Mouse (Mus musculus) MEL (cell line): ENCODE data around the gene Atg2a.

Experiments
- CTCF ChIP-seq, 3 experiments: IDR thresholded peaks in 2 of 3; conservative IDR thresholded peaks in 1 of 3; 2 replicates each; pipeline ENCODE4 v1.5.1; 2011 to 2012; ENCODE audit warnings: low read length in 3 of 3, low read depth in 2 of 3, mild to moderate bottlenecking in 2 of 3, improper control_type of control experiment in 1 of 3, inconsistent platforms in 1 of 3, mixed read lengths in 1 of 3, moderate library complexity in 1 of 3; ENCODE audit not compliant: control insufficient read depth in 1 of 3, insufficient read depth in 1 of 3, poor library complexity in 1 of 3, severe bottlenecking in 1 of 3
- EP300 ChIP-seq, 2 experiments: IDR thresholded peaks; 2 replicates each; pipeline ENCODE4 v1.6.1; 2011; ENCODE audit warnings: improper control_type of control experiment in 2 of 2, low read length in 2 of 2, low read depth in 1 of 2, mild to moderate bottlenecking in 1 of 2
- GATA1 ChIP-seq: IDR thresholded peaks from 2 replicates; pipeline ENCODE4 v1.6.1; 2011; ENCODE audit warnings: low read depth, low read length, improper control_type of control experiment
- HCFC1 ChIP-seq: IDR thresholded peaks from 2 replicates; pipeline ENCODE4 v1.6.1; 2012; ENCODE audit warnings: low read depth, mild to moderate bottlenecking, inconsistent platforms, low read length, improper control_type of control experiment, moderate library complexity
- MAFK ChIP-seq: IDR thresholded peaks from 2 replicates; pipeline ENCODE4 v1.6.1; 2011; ENCODE audit warnings: low read depth, mild to moderate bottlenecking, low read length, improper control_type of control experiment, borderline replicate concordance
- MEF2A ChIP-seq: IDR thresholded peaks from 2 replicates; pipeline ENCODE4 v1.6.1; 2014; ENCODE audit warnings: low read depth, mild to moderate bottlenecking, inconsistent platforms, low read length, improper control_type of control experiment; ENCODE audit not compliant: poor library complexity, insufficient replicate concordance, severe bottlenecking; ENCODE audit errors: extremely low read depth
- MYC ChIP-seq: IDR thresholded peaks from 2 replicates; pipeline ENCODE4 v1.6.1; 2011; ENCODE audit warnings: low read depth, mild to moderate bottlenecking, low read length, improper control_type of control experiment, moderate library complexity
- NELFE ChIP-seq: IDR thresholded peaks from 2 replicates; pipeline ENCODE4 v1.6.1; 2011; ENCODE audit warnings: low read depth, low read length, improper control_type of control experiment
- NRF1 ChIP-seq: IDR thresholded peaks from 2 replicates; pipeline ENCODE4 v1.6.1; 2014; ENCODE audit warnings: low read depth, mild to moderate bottlenecking, inconsistent platforms, low read length, improper control_type of control experiment, moderate library complexity; ENCODE audit not compliant: poor library complexity, insufficient read depth, severe bottlenecking
- POLR2A ChIP-seq, 2 experiments: IDR thresholded peaks; 2 replicates each; pipeline ENCODE4 v1.6.1; 2011 to 2012; ENCODE audit warnings: low read length in 2 of 2, mild to moderate bottlenecking in 2 of 2, control low read depth in 1 of 2, improper control_type of control experiment in 1 of 2, low read depth in 1 of 2, moderate library complexity in 1 of 2; ENCODE audit not compliant: control insufficient read depth in 1 of 2, insufficient read depth in 1 of 2, poor library complexity in 1 of 2
- RAD21 ChIP-seq: IDR thresholded peaks from 2 replicates; pipeline ENCODE4 v1.6.1; 2011; ENCODE audit warnings: mild to moderate bottlenecking, low read depth, low read length, improper control_type of control experiment
- RCOR1 ChIP-seq: IDR thresholded peaks from 2 replicates; pipeline ENCODE4 v1.6.1; 2012; ENCODE audit warnings: low read depth, mild to moderate bottlenecking, inconsistent platforms, low read length, improper control_type of control experiment
- SIN3A ChIP-seq: IDR thresholded peaks from 2 replicates; pipeline ENCODE4 v1.6.1; 2012; ENCODE audit warnings: low read length, improper control_type of control experiment, inconsistent platforms

DNA sequence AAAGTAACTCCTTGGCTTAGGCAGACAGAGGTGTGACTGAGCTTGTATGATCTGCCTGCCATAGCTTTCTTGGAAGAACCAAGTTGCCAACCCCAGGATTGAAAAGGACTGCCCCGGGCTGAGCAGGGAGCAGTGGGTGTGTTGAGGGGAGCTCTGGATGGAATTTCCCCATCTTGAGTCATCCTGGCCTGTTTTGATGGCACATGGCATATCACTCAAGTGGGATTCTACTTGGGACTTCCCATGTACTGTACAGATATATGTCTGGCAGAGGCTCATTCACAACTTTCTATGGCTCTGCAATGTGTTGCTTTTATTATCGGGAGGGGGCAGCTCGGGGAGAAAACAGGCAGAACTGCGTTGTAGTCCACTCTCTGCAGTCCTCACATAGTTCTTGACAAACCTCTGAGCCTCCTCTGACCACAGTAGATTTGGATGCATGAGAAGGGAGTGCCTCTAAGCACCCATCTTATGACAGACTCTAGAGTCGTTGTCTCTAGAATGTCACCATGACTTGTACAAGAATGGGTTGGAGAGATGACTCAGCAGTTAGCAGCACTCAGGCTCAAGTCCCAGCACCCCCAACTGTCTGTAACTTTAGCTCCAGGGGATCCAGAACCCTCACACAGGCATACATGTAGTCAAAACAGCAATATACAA is 55.2 kb downstream of the Atg2a start:
- no peak for TF ChIP-seq POLR2A (IDR thresholded peaks at IDR 0.05; ENCODE audit: control insufficient read depth in 1 of 2, insufficient read depth in 1 of 2, low read depth in 1 of 2, low read length in 2 of 2, poor library complexity in 1 of 2)
- no peak for TF ChIP-seq NRF1
- no peak for TF ChIP-seq RCOR1
- TF ChIP-seq MAFK, result peak; percentile 73
- no peak for TF ChIP-seq HCFC1
- TF ChIP-seq NELFE, result no peak
- TF ChIP-seq SIN3A, result no peak
- TF ChIP-seq MYC, result no peak
- no peak for TF ChIP-seq CTCF (IDR thresholded peaks at IDR 0.05 in 2 of 3, conservative IDR thresholded peaks at IDR 0.05 in 1 of 3; ENCODE audit: control insufficient read depth in 1 of 3, insufficient read depth in 1 of 3, low read depth in 2 of 3, low read length in 3 of 3, poor library complexity in 1 of 3, severe bottlenecking in 1 of 3)
- TF ChIP-seq RAD21, result no peak
- TF ChIP-seq EP300 (IDR thresholded peaks at IDR 0.05; ENCODE audit: low read depth in 1 of 2, low read length in 2 of 2), result 0 out of 4 replicates have a peak, but pooled peaks of 1 of the 2 experiments have one; percentile 13
- TF ChIP-seq GATA1, result no peak
- no peak for TF ChIP-seq MEF2A
